Mouse (Mus musculus) thymus, adult 2 months (tissue): Measurements from ENCODE around the gene 2010111I01Rik.

Experiments
- CTCF ChIP-seq: fragments of 200-500 bp; IDR thresholded peaks from 2 replicates; pipeline ENCODE4 v1.5.1; 2012; ENCODE audit warnings: mild to moderate bottlenecking, control low read depth, low read length, moderate library complexity, borderline replicate concordance; ENCODE audit not compliant: control insufficient read depth, poor library complexity, insufficient read depth; ENCODE audit errors: extremely low read depth
- POLR2A ChIP-seq: fragments of 200-500 bp; IDR thresholded peaks from 2 replicates; pipeline ENCODE4 v1.6.1; 2012; ENCODE audit warnings: mild to moderate bottlenecking, low read length, control low read depth, moderate library complexity; ENCODE audit not compliant: control insufficient read depth, poor library complexity, insufficient read depth; ENCODE audit errors: extremely low read depth

GRCm38 (mm10) chr13:63280344-63280743 is 315.7 kb downstream of the 2010111I01Rik start:
- TF ChIP-seq CTCF (no peak), POLR2A (no peak)
